Mouse (Mus musculus): Measurements from ENCODE around the gene Slc22a26.
"Not testable (repeated sequence)": the region's sequence is repeated elsewhere in the genome, so short reads cannot be mapped to it uniquely, and the experiment has no call there.

Gene Slc22a26

DNA sequence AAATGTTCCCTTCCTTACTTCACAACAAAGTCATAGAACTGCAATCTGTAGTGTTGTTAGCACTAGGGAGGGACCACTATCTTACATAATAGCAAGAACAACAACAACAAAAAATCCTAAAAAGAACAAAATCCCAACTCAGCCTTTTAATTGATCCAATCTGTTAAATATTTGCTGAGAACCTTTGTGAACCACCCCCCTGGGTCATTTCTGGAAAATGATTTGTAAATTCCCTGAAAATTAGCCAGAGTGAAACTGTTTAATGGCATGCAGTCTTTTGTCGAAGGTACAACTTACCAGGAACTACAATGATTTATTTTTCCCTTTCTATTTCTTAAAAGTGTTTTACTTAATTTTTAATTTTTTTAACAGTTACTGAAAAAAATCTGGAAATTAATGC lies at the start of gene Slc22a26:
TSS of gene Slc22a26 (minus strand) at position 97 of the 400 bp plus-strand sequence.
- DNase-seq (ENCODE audit: low spot score in 2 of 2) = no peak

DNA sequence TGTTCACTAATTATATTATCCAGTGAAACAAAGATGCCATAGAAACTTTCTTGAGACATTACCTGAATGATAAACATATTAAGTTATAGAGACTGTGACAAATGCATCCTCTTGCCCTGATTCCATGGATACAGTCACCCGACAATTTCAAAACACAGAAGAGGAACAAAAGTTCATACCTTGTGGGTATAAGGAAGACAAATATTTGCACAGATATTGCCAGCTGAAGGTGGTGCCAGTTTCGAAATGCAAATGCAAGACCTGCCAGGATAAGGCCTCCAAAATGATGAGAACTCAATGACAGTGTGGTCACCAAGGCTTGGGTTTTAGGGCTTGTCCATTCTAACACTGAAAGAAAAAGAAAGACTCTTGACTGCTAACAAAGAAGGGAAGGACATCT lies 27.4 kb upstream of the Slc22a26 start:
- no peak for DNase-seq (ENCODE audit: low spot score in 2 of 2)

DNA sequence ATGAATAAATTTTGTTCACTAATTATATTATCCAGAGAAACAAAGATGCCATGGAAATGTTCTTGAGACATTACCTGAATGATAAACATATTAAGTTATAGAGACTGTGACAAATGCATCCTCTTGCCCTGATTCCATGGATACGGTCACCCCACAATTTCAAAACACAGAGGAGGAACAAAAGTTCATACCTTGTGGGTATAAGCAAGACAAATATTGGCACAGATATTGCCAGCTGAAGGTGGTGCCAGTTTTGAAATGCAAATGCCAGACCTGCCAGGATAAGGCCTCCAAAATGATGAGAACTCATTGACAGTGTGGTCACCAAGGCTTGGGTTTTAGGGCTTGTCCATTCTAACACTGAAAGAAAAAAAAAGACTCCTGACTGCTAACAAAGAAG lies 11.9 kb downstream of the Slc22a26 start:
- no peak for DNase-seq (ENCODE audit: low spot score in 2 of 2)

DNA sequence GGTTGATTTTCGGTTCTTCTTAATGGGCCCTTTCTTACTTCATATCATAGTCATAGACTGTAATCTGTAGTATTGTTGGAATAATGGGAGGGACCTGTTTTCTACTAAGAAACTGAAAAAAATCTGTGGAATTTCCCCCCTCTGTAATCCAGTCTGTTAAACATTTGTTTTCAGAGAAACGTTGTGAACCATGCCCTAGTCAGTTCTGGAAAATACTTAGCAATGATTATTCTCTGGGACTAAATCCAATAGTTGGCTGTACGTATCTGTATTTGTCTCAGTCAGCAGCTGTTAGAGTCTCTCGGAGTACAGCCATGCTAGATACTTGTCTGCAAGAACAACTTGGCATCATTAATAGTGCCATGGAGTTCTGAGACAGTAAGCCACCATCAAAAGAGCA lies 27.2 kb downstream of the Slc22a26 start:
- DNase-seq (ENCODE audit: low spot score in 2 of 2) = no peak

DNA sequence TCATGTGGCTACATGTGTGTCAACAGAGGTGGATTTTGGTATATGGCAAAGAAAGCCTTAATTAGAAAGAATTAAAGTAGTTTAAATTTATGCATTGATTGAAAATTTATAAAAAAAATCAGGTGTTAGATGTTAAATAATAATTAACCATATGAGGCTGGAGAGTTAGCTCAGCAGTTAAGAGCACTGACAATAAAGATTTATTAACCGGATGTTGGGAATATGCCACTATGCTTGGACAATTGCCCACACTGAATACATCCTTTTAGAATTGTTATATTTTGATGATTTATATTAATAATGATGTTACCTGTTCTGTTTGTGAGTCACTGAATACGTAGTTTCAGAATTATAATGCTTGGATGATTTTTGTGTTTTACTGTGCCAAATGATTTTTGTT lies 36.3 kb downstream of the Slc22a26 start:
- no peak for DNase-seq (ENCODE audit: low spot score in 2 of 2)

DNA sequence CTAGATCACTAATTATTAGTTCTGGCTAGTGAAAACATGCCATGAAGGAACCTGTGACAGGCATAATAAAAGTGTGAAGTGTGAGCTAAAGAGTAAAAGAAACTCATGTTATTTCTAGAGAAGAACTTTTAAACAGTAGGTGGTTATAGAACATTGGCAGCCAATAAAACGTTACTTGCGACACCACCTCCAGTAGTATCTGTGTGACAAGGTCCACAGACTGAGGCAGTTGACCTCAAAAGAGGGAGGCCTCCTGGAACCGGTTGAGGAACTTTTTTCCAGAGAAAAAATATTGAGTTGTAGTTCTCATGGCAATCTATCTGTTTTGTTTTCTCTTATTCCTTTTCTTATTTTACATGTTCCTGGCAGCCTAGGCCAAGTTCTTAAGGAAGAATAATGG lies 36.9 kb downstream of the Slc22a26 start:
- DNase-seq (ENCODE audit: low spot score in 2 of 2) = no peak

DNA sequence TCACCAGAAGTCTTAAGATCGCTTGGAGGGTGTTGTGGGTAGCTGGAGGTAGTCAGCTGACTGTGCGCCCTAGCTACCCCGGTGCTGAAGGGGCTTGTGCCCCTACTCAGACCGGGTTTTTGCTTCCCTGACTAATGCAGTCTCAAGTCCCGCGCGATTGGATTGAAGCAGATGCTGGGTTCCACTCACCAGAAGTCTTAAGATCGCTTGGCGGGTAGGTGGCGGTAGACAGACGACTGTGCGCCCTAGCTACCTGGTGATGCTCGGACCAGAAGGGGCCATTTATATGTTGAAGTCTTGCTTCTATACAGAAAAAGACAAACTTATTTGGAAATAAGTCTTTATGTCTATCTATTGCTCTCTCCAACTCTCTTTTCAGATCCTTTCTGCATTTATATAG lies 49.1 kb downstream of the Slc22a26 start:
- not testable (repeated sequence) for DNase-seq (ENCODE audit: low spot score in 2 of 2)

Measured in thymus, postnatal 10 days (tissue).